Mouse (Mus musculus) megakaryocyte progenitor cell, adult 5-6 weeks (primary cell): ENCODE measurements around the gene Bmpr1b. TPM values are rescaled to one million over a fixed set of nuclear protein-coding genes. Genes with fewer than 3 reads are reported as not detected.

Experiments
- ATAC-seq: replicated peaks from 2 replicates; pipeline ENCODE4 v1.8.0; 2016; ENCODE audit warnings: mild to moderate bottlenecking, moderate TSS enrichment, inconsistent platforms; ENCODE audit not compliant: poor library complexity
- total RNA-seq, 2 experiments: library from RNA; stranded (forward) in 1 of 2; stranded (reverse) in 1 of 2; fragments of 157-497, 149-512 nt in 1 of 2; fragments of 200-1000 nt in 1 of 2; gene quantifications; 2 replicates each; pipeline versions ENCODE4 v1.2.3 to v1.2.4; 2015 to 2017

Bmpr1b gene
- total RNA-seq, 2 experiments from 2014 or later, result not detected

DNA sequence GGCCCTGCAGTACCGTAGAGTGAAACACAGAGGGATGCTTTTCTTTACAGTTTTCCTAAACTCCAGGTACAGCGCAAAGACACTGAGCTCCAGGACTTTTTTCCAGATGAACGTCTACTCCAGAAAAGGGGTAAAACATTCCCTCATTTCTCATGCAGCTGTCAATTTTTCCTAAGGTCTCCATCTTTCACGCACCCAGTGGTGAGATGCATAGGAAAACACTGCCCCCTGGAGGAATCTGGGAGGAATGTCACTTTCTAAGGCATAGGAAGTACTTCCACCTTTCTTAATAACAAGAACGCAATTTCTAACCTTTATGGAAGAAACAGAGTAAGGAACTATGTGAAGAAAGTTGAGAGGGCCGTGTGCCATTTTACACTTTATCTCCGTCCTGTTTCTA is 330.4 kb downstream of the Bmpr1b start:
- peak; percentile 96 for ATAC-seq

DNA sequence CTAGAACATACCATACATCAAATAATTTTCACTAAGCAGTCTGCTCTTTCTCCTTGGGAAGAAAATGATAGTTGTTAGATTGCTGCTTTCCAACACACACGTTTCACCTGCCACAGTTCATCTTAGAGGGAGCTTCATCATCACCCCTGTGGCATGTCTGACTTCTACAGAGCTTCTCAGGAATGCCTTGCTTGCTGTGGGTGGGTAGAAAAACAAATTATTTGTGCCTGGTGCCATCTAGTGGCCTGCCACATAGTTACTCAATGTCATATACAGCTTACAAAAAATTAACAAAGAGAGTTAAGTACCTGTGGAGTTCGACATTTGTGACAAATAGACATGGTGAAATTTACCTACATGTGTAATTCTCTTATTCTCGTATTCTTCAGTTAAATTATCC is 338.1 kb downstream of the Bmpr1b start:
- ATAC-seq, result peak; percentile 96

- peak; percentile 31; the same call in 1 of the 2 replicates for ATAC-seq
Observed at GRCm38 (mm10) chr3:141828301-141828700, 340.9 kb downstream of the Bmpr1b start.

DNA sequence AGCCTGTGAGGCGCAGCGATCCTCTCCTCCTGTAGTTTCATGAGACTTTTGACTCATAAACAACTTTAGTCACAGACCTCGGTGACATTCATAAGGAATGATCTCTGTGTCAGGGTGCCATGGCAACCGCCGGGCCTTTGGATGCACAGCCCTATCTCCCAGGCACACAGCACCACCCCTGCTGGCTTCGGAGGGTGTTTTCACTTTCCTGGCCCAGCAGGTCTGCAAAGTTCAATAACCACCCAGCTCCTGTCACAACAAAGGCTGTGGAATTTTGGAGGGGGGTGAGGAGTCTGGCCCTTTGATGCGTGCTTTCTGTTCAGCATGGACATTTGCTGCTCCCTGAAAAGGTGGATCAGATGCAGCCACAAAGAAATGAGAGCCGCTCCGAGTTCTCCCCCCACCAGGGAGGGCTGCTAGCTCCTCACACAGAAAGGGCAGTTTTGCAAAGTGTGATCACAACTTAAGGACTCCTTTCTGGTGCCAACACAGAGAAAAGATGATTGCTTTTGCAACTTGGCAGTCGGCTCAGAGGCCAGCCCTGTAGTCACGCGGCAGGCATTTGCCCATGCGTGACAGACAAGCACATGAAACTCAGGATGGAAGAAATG is 349.8 kb downstream of the Bmpr1b start:
- ATAC-seq, result no peak

- ATAC-seq, result no peak
Observed at GRCm38 (mm10) chr3:141818615-141819312, 350.5 kb downstream of the Bmpr1b start.

DNA sequence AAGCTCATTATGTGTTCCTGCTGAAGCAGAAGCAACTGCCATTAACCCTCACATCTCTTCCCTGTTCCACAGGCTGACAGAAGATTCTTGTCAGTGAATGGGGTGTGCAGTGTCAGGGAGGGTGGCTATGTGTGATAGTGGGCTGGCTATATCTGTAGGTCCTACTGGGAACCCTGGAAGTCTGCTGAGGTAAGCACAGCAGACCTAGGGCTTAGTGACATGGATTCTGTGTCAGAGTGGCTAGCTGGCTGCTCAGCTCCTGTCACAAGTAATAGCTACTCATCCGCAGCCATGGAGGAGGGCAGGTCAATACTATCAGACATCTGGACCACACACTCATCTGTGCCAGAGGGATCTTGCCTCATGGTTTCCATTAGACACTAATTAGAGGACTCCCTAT is 354.4 kb downstream of the Bmpr1b start:
- ATAC-seq, result no peak

DNA sequence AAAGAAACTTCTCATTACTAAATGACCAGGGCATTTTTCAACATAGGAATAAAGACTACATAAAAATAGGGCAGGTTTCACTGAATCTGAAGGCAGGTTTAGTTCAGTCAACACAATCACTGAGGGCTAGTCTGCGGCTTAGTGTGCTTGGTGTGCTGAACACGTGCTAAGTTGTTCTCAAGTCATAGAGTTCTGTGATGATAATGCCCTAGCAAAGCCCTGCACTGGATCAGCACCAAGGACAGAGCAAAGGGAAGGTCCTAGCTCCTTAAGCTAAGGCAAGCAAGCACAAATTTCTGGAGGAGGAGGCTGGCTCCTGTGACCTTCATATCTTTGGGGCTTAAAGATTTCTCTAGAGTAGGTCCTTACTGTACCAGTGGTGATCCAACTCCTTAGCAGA is 357.9 kb downstream of the Bmpr1b start:
- ATAC-seq, result peak; percentile 90

GRCm38 (mm10) chr3:141810944-141811343 is 358.3 kb downstream of the Bmpr1b start:
- ATAC-seq, result no peak

- ATAC-seq, result no peak
Observed at GRCm38 (mm10) chr3:141809581-141809980, 359.6 kb downstream of the Bmpr1b start.

DNA sequence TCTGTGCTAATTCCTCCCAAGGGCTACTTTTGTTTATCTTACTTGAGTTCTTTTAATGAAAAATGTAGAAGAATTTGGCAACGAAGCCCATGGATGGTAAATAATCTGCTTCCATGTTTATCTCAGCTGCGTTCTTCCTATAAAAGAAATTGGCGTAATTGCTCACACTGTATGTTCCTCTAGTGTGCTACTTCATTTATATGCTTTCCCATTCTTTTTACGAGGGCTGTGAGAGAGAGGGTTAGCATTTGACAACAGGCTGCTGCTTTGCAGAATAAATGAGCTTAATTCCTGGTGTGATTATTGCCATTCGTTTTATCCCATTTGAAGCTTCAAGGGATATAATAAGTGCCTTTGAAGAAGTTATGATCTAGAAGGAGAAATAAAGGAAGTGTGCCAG is 365.1 kb downstream of the Bmpr1b start:
- ATAC-seq, result no peak

- ATAC-seq, result peak; percentile 85
Observed at GRCm38 (mm10) chr3:141797789-141798188, 371.4 kb downstream of the Bmpr1b start.

- no peak for ATAC-seq
Observed at GRCm38 (mm10) chr3:141797372-141797771, 371.9 kb downstream of the Bmpr1b start.

DNA sequence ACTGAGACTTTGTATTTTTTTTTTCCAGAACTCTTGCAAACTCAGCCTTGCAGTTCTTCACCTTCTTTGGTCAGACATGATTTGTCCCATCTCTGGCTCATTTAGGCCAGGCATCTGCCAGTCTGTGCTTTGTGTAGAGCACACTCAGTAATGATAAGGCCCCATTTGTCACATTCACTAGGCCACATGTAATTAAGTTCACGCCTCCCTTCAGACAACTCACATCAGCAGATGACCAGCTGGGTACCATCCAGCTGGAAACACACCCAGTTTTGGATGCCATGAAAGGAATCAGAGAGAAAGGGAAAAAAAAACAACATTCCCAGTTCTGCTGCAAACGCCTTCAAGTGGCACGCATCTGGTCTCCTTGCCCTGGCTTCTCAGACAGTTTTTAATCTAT is 374.9 kb downstream of the Bmpr1b start:
- ATAC-seq, result no peak

DNA sequence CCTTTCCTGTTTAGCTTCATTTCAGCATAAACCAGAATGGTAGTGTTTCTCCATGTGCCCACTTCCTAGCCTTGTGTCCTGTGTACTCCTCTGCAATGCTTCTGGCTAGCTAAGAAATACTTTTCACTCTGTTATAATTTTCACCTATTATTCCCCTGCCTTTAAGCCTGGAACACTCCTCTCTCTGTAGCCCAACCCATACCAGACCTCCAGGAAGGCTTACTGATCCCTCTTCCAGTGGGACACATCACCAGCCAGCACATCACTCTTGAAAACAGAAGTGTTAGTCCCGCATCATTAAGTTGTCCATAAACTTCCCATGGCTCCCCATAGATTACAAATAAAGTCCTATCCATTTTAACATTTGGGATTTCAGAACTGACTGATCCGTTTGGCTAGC is 375.5 kb downstream of the Bmpr1b start:
- ATAC-seq, result no peak

DNA sequence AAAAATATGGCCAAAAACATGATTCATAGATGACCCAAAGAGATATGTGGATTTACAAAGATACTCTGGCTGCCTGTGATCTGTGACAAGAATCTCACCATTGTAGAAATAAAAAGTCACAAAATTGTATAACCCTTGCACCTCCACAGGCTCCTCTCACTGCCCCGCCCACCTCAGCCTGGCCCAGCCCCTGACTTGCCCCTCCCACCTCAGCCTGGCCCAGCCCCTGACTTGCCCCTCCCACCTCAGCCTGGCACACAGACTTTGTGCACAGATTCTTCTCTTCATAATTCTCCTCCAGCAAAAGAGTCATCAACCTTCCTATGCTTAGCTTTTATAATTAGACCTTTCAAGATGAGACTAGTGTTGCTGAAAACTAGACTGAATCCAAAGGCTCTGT is 377.1 kb downstream of the Bmpr1b start:
- ATAC-seq, result peak; percentile 74

DNA sequence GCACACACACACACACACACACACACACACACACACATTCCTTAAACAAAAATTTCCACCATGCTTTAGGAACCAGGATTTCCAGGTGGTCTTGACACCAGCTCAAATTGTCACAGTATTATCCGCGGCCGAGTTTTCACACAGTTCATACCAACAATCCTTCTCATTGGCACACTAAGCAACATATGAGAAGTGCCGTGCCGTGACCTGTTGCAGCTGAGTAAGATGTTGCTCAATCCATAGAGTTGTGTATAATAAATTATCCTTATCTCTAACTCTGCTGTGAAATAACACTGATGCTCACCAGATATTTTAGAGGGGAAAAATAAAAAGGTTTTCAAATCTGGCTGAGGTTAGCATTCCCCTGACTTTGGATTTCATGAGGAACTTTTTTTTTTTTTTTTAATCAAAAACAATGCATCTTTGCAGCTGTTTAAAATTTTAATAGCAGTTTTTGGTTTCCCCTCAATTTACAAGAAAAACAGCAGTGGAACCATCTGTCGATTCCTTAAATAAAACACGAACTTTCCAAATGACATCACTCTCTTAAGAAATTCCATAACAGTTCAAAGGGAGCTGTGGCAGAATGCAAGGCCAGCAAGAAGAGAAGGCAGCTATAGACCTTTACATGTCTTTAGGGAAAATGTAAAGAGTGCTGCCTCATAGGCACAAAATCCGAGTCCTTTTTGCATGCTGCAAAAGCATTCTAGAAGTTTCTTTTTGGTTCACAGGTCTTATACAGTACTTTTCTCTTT is 378.0 kb downstream of the Bmpr1b start:
- ATAC-seq, result no peak

Other genes starting within 250 kb of the Bmpr1b start
- 16.3 and 20.2 TPM in 2 replicates for gene Pdlim5, start 226.3 kb upstream of the Bmpr1b start, total RNA-seq (2015)
- gene Pdlim5, start 226.3 kb upstream of the Bmpr1b start, total RNA-seq (2017), result 11.5 and 16.7 TPM in 2 replicates